Mouse (Mus musculus): ENCODE results near the gene Pheta2.

- TF ChIP-seq CTCF (IDR thresholded peaks at IDR 0.05; ENCODE audit: low read depth) (no peak), EP300 (IDR thresholded peaks at IDR 0.05; ENCODE audit: low read depth) (no peak)
Measured at GRCm38 (mm10) chr15:82292851-82293250, 45.9 kb upstream of the Pheta2 start.
